Mouse (Mus musculus) heart, embryonic 15.5 days (tissue): ENCODE measurements at regions not wholly inside any gene's neighbourhood (a gene's known extent, or its start where the extent isn't known, plus 50 kb on each side); places are given as distances from the start of the nearest gene placed in this dataset.
A peak's percentile ranks its signal among the peaks of the same experiment; 100 is the strongest.
"Not testable (repeated sequence)": the region's sequence is repeated elsewhere in the genome, so short reads cannot be mapped to it uniquely, and the experiment has no call there.

Experiments
- ATAC-seq: fragments of 200-750 bp; cut with Nextera tagmentation; replicated peaks from 2 replicates; pipeline ENCODE4 v1.8.0; 2017; ENCODE audit warnings: low read depth, moderate TSS enrichment; ENCODE audit not compliant: insufficient number of reproducible peaks, insufficient read depth, low FRiP score
- H3K27ac ChIP-seq: fragments of 300-500 bp; sonication (generic); 2 replicates; pipeline ENCODE4 v1.5.1; 2015; ENCODE audit warnings: mild to moderate bottlenecking, inconsistent platforms
- H3K27me3 ChIP-seq: fragments of 300-500 bp; sonication (generic); 2 replicates; pipeline ENCODE4 v1.6.1; 2015; ENCODE audit warnings: inconsistent platforms
- H3K36me3 ChIP-seq: fragments of 300-500 bp; sonication (generic); 2 replicates; pipeline ENCODE4 v1.6.1; 2015; ENCODE audit warnings: mild to moderate bottlenecking, inconsistent platforms
- H3K4me1 ChIP-seq: fragments of 300-500 bp; sonication (generic); replicated peaks from 2 replicates; pipeline ENCODE4 v1.6.1; 2015; ENCODE audit warnings: inconsistent platforms
- H3K4me2 ChIP-seq: fragments of 300-500 bp; sonication (generic); 2 replicates; pipeline ENCODE4 v1.6.1; 2015; ENCODE audit warnings: inconsistent platforms, mild to moderate bottlenecking, moderate library complexity
- H3K4me3 ChIP-seq: fragments of 300-500 bp; sonication (generic); 2 replicates; pipeline ENCODE4 v1.5.1; 2015; ENCODE audit warnings: mild to moderate bottlenecking, inconsistent platforms
- H3K9ac ChIP-seq: fragments of 300-500 bp; sonication (generic); 2 replicates; pipeline ENCODE4 v1.6.1; 2015; ENCODE audit warnings: mild to moderate bottlenecking, inconsistent platforms
- H3K9me3 ChIP-seq: fragments of 300-500 bp; sonication (generic); replicated peaks from 2 replicates; pipeline ENCODE4 v1.6.1; 2016; ENCODE audit warnings: inconsistent platforms
- WGBS: fragments of 180-500 bp; shearing (Covaris S2); methylation state at CpG from one replicate; pipeline ENCODE4 v1.1.7; 2015; ENCODE audit warnings: mixed read lengths; 5-methylcytosine and 5-hydroxymethylcytosine counted together

- Histone ChIP-seq H3K27me3 (no peaks in the 10 kb centered on the region), H3K4me2 (no peak overlapping the region), H3K4me3 (no peak overlapping the region), H3K27ac (no peak overlapping the region), H3K9me3 (no peaks in the 10 kb centered on the region), H3K36me3 (no peaks in the 10 kb centered on the region), H3K9ac (no peak overlapping the region), H3K4me1 (no peaks in the 10 kb centered on the region)
- no peak for ATAC-seq
- 80% methylated on average over 1 of the region's 1 CpGs for WGBS
Measured at GRCm38 (mm10) chr16:49430296-49430695, 268.7 kb upstream of the Ift57 start.

GRCm38 (mm10) chr16:49431902-49432301 is 267.1 kb upstream of the Ift57 start:
- 49% methylated on average over 2 of the region's 2 CpGs for WGBS
- Histone ChIP-seq H3K4me2 (no peak overlapping the region), H3K27ac (no peak overlapping the region), H3K27me3 (no peaks in the 10 kb centered on the region), H3K4me3 (no peak overlapping the region), H3K9ac (no peak overlapping the region), H3K4me1 (no peaks in the 10 kb centered on the region), H3K9me3 (no peaks in the 10 kb centered on the region), H3K36me3 (no peaks in the 10 kb centered on the region)
- no peak for ATAC-seq

DNA sequence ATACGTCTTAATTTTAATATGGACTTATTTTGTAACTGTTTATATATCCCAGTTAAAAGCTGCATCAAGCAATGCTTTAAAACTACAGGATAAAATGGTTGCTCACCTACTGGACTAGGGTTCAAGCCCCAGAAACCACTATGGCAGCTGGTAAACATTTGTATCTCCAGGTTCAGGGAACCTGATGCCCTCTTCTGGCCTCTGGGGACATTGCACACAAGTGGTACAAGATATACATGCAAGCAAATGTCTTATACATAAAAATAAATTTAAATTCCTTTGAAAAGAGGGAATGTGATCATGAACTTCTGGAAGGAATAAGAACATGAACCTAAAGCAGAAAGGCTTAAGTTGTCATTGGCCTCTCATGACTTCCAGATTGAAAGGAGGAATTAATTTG is 257.8 kb upstream of the Ift57 start:
- H3K4me2 ChIP-seq, result no peak overlapping the region
- H3K27ac ChIP-seq, result no peak overlapping the region
- WGBS, result 76% methylated on average over 1 of the region's 1 CpGs
- H3K9ac ChIP-seq, result no peak overlapping the region
- H3K36me3 ChIP-seq, result no peaks in the 10 kb centered on the region
- H3K4me3 ChIP-seq, result no peak overlapping the region
- no peaks in the 10 kb centered on the region for H3K4me1 ChIP-seq
- no peak for ATAC-seq
- no peaks in the 10 kb centered on the region for H3K9me3 ChIP-seq
- H3K27me3 ChIP-seq, result no peaks in the 10 kb centered on the region

DNA sequence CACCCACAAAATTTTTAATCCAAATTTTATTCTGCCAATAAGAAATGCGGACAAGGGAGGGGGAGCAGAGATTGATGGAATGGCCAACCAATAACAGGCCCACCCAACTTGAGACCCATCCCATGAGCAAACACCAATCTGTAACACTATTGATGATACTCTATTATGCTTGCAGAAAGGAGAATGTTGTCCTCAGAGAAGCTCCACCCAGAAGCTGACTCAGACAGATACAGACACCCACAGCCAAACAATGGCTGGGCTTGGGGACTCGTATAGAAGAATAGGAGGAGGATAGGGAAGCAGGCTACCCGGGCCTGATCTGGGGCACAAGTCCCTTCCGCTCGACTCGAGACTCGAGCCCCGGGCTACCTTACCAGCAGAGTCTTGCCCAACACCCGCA is 251.7 kb upstream of the Ift57 start:
- H3K4me1 ChIP-seq, H3K9me3 ChIP-seq, H3K4me2 ChIP-seq, H3K27me3 ChIP-seq, H3K36me3 ChIP-seq, H3K9ac ChIP-seq, H3K27ac ChIP-seq, H3K4me3 ChIP-seq, ATAC-seq: not testable (repeated sequence)
- WGBS, result 88% methylated on average over 9 of the region's 9 CpGs

- Histone ChIP-seq H3K36me3 (no peaks in the 10 kb centered on the region), H3K9me3 (no peaks in the 10 kb centered on the region), H3K27ac (no peak overlapping the region), H3K4me3 (no peak overlapping the region), H3K4me1 (no peaks in the 10 kb centered on the region), H3K27me3 (no peaks in the 10 kb centered on the region), H3K4me2 (no peak overlapping the region), H3K9ac (no peak overlapping the region)
- ATAC-seq, result no peak
- WGBS, result 79% methylated on average over 8 of the region's 8 CpGs
Measured at GRCm38 (mm10) chr16:49493881-49494280, 205.2 kb upstream of the Ift57 start.

DNA sequence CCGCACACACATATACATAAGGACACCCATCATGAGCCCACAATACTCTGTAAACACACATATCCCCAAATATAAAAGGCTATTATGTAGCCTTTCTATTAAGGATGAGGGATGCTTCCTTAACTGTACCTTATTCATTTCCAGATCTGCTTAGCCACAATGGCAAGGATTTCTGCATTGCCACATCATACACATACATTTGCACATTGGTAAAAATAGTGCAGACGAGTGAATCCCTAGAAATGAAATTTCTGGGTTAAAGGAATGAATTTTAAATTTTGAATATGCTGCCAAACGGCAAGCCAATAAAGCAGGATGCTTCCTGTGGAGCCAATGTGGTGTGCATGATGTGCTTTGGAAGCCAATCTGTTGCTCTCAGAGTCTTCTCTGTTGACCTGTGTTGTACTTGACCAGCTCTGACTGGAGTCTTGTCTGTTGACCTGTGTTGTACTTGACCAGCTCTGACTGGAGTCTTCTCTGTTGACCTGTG is 201.5 kb upstream of the Ift57 start:
- Histone ChIP-seq H3K27me3 (no peaks in the 10 kb centered on the region), H3K36me3 (no peaks in the 10 kb centered on the region), H3K9ac (no peak overlapping the region), H3K4me2 (no peak overlapping the region), H3K4me3 (no peak overlapping the region), H3K4me1 (no peaks in the 10 kb centered on the region), H3K27ac (no peak overlapping the region), H3K9me3 (no peaks in the 10 kb centered on the region)
- no peak for ATAC-seq
- 83% methylated on average over 3 of the region's 3 CpGs for WGBS

DNA sequence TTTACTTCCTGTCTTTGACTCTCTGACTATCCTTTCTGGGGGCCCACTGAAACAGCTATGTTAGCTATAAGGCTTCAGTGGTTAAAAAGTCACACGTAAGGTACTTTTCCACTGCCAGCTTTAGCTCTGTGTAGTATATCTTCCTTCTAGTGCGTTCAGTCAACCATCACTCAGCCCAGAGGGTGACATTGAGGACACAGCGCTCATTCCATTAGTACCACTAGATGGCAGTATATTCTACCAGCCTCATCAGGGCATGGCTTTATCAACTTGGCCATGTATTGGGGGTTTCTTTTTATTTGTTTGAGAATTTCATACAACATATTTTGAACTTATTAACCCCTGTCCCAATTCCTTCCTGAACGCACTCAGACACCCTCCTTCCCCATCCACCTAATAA is 198.2 kb upstream of the Ift57 start:
- ATAC-seq, result no peak; the same call in 1 of the 2 replicates
- no peak overlapping the region for H3K4me3 ChIP-seq
- no peak overlapping the region for H3K27ac ChIP-seq
- whole genome bisulfite sequencing, result 23% methylated on average over 4 of the region's 4 CpGs
- no peaks in the 10 kb centered on the region for H3K9me3 ChIP-seq
- no peaks in the 10 kb centered on the region for H3K36me3 ChIP-seq
- no peak overlapping the region for H3K4me2 ChIP-seq
- H3K9ac ChIP-seq, result no peak overlapping the region
- H3K27me3 ChIP-seq, result no peaks in the 10 kb centered on the region
- no peaks in the 10 kb centered on the region for H3K4me1 ChIP-seq

- no peak overlapping the region for H3K4me3 ChIP-seq
- H3K4me2 ChIP-seq, result peak overlapping the region; percentile 42
- no peaks in the 10 kb centered on the region for H3K9me3 ChIP-seq
- no peaks in the 10 kb centered on the region for H3K27me3 ChIP-seq
- WGBS, result 44% methylated on average over 14 of the region's 14 CpGs
- no peaks in the 10 kb centered on the region for H3K4me1 ChIP-seq
- H3K36me3 ChIP-seq, result no peaks in the 10 kb centered on the region
- no peak overlapping the region for H3K9ac ChIP-seq
- no peak for ATAC-seq
- no peak overlapping the region for H3K27ac ChIP-seq
Measured at GRCm38 (mm10) chr16:49503897-49504413, 195.1 kb upstream of the Ift57 start.

- Histone ChIP-seq H3K9ac (no peak overlapping the region), H3K4me2 (no peak overlapping the region), H3K9me3 (no peaks in the 10 kb centered on the region), H3K36me3 (no peaks in the 10 kb centered on the region), H3K27ac (no peak overlapping the region), H3K27me3 (no peaks in the 10 kb centered on the region), H3K4me1 (no peaks in the 10 kb centered on the region), H3K4me3 (no peak overlapping the region)
- 71% methylated on average over 6 of the region's 6 CpGs for WGBS
- ATAC-seq, result no peak
Measured at GRCm38 (mm10) chr16:49504669-49505068, 194.4 kb upstream of the Ift57 start.

DNA sequence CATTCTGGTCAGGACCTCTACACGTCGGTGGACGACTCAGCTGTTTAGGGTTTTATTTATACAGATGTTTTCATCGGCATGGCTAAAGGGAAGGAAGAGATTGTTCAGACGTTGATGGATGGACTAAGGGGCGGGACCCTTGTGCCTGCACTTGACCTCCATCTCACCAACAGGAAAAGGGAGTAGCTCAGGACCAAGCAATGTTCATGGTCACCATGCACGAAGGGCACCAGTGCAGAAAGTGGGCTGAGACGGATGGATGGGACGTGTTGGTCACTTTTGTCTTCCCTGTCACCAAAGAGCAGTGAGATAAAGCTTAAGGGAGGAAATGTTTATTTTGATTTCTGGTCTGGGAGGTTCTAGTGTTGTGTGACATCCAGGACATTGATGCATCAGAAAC is 193.8 kb upstream of the Ift57 start:
- Histone ChIP-seq H3K4me3 (no peak overlapping the region), H3K4me1 (no peaks in the 10 kb centered on the region), H3K27ac (no peak overlapping the region), H3K9me3 (no peaks in the 10 kb centered on the region), H3K4me2 (no peak overlapping the region), H3K9ac (no peak overlapping the region), H3K27me3 (no peaks in the 10 kb centered on the region), H3K36me3 (no peaks in the 10 kb centered on the region)
- 72% methylated on average over 9 of the region's 9 CpGs for WGBS
- ATAC-seq, result no peak

- Histone ChIP-seq H3K27ac (no peak overlapping the region), H3K36me3 (no peaks in the 10 kb centered on the region), H3K4me1 (peaks cover 12% of the 10 kb centered on the region), H3K9ac (no peak overlapping the region), H3K4me3 (no peak overlapping the region), H3K4me2 (no peak overlapping the region), H3K27me3 (no peaks in the 10 kb centered on the region), H3K9me3 (no peaks in the 10 kb centered on the region)
- ATAC-seq, result no peak
- 95% methylated on average over 3 of the region's 3 CpGs for WGBS
Measured at GRCm38 (mm10) chr16:49518844-49519243, 180.2 kb upstream of the Ift57 start.

DNA sequence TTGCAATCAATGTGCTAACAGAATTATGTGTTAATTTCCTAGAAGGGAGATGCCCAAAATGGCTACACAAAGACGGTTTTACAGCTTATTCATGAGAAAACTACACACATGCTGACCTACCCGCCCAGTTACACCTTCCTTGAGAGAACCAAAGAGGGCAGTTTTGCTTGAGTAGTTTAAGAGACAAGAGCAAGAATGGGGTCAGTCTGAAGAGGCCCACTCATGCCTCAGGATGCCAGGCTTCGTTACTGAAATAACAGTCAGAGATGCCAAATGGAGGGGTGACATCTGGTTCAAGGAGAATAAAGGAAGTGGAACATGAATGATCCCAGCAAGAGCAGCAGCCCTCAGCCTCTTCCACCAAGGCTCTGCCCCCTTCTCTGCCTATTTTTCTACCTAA is 178.6 kb upstream of the Ift57 start:
- no peak overlapping the region for H3K27ac ChIP-seq
- ATAC-seq, result no peak
- H3K27me3 ChIP-seq, result no peaks in the 10 kb centered on the region
- no peaks in the 10 kb centered on the region for H3K36me3 ChIP-seq
- H3K9me3 ChIP-seq, result no peaks in the 10 kb centered on the region
- no peak overlapping the region for H3K4me2 ChIP-seq
- H3K4me1 ChIP-seq, result peaks cover 12% of the 10 kb centered on the region
- H3K9ac ChIP-seq, result no peak overlapping the region
- no peak overlapping the region for H3K4me3 ChIP-seq
- WGBS, result 75% methylated on average over 3 of the region's 3 CpGs
